Comparison of ENCODE assay signal across 8 mouse cellular contexts in the genomic region with DNA sequence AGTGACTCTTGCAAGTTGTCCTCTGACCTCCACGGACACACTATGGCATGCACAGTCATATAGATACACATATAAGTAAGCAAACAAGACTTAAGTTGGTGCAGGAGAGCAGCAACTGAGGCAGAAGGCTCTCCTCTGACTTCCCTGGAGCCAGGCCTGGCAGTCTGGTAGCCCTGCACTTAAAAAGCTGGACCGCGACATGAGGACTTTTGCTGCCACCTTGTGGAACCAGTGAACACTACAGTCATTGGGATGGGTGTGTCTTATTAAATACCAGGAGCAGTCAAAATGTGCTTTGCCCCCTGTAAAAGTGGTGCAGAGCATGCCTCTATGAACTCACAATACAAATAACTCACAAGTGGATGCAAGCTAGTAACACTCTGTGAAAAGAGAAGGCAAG. TPM values are rescaled to one million over a fixed set of nuclear protein-coding genes. Genes with fewer than 3 reads are reported as not detected.
DNase-seq lines count a peak whose midpoint lies in the region; ATAC-seq and TF ChIP-seq lines count a peak whose summit lies in the region.

No protein-coding gene starts in this region.

- DNase-seq in CH12.LX (ENCODE audit: extremely low read depth), result peak; percentile 84
- peak; percentile 94 for DNase-seq in brain, adult 2 months (ENCODE audit: low read depth, low spot score)
- DNase-seq in heart, postnatal 14 days, result peak; percentile 83 to 89
- peak; percentile 69 to 94 for DNase-seq in layer of hippocampus, adult 18-20 months (ENCODE audit: low spot score in 2 of 2)
- peak; percentile 76 for DNase-seq in lung, adult 2 months
- peak; percentile 86 for DNase-seq in testis, postnatal 10 days (ENCODE audit: low spot score)

- H3K27ac ChIP-seq in CH12.LX (ENCODE audit: insufficient read depth, low read depth), result no peak overlapping the region

- intact Hi-C loops in heart, postnatal 14 days (cut with DNase I), result loop anchor here (1.0 kb wide), 1 partner anchor 55 kb away; no protein-coding TSS in a partner anchor

- H3K9ac ChIP-seq in CH12.LX (ENCODE audit: insufficient read depth, low read depth), result no peak overlapping the region

- no peak for TF ChIP-seq POLR2A in CH12.LX (IDR thresholded peaks at IDR 0.05; ENCODE audit: low read depth, low read length)
- TF ChIP-seq POLR2A in lung, adult 2 months (IDR thresholded peaks at IDR 0.05; ENCODE audit: borderline replicate concordance, extremely low read depth, low read depth, low read length), result no peak

- H3K9me3 ChIP-seq in CH12.LX (replicated peaks; ENCODE audit: low read length), result no peaks in the 10 kb centered on the region

- H3K4me1 ChIP-seq in CH12.LX (ENCODE audit: control insufficient read depth in 1 of 2, insufficient read depth in 2 of 2), result peaks cover 4 to 17% of the 10 kb centered on the region in 2 experiments; a peak in 3 of 4 replicates
- peaks cover 3% of the 10 kb centered on the region; the same call in 1 of the 2 replicates for H3K4me1 ChIP-seq in lung, adult 2 months (ENCODE audit: control insufficient read depth, insufficient read depth, low read length)

- H3K27me3 ChIP-seq in CH12.LX (replicated peaks), result peaks cover 10% of the 10 kb centered on the region

- ATAC-seq in erythroid progenitor cell, adult 5-6 weeks (replicated peaks; ENCODE audit: low FRiP score, poor library complexity, severe bottlenecking), result peak; percentile 80
- peak; percentile 89 for ATAC-seq in neutrophil, adult 5-6 weeks (ENCODE audit: extremely low read depth, insufficient number of reproducible peaks, low FRiP score, poor library complexity, severe bottlenecking)

- in situ Hi-C loops in CH12.LX (cut with MboI; ENCODE audit: low pct_ligation_motif_present, low pct_unique_long_range_greater_than_20kb, low sequenced_read_pairs), result no loop called here

- dilution Hi-C loops in CH12.LX (cut with MboI; ENCODE audit: extremely low pct_ligation_motif_present, extremely low pct_unique_long_range_greater_than_20kb, low sequenced_read_pairs), result no loop called here

- WGBS in lung, adult 2 months, result 4% methylated on average over 3 of the region's 3 CpGs

- peak; percentile 98 for TF ChIP-seq RAD21 in CH12.LX (IDR thresholded peaks at IDR 0.05; ENCODE audit: low read depth, low read length)

- no peaks in the 10 kb centered on the region for H3K36me3 ChIP-seq in CH12.LX (replicated peaks in 1 of 2; ENCODE audit: control insufficient read depth in 1 of 2, insufficient read depth in 1 of 2, low read length in 1 of 2)

- TF ChIP-seq CTCF in CH12.LX (conservative IDR thresholded peaks at IDR 0.05 in 1 of 2, IDR thresholded peaks at IDR 0.05 in 1 of 2; ENCODE audit: low read depth in 2 of 2, low read length in 2 of 2), result peak; percentile 87 to 95
- TF ChIP-seq CTCF in lung, adult 2 months (IDR thresholded peaks at IDR 0.05; ENCODE audit: insufficient read depth, low read length), result peak; percentile 89

- no peak for TF ChIP-seq EP300 in CH12.LX (IDR thresholded peaks at IDR 0.05; ENCODE audit: low read length)

- no peak overlapping the region for H3K4me2 ChIP-seq in CH12.LX (ENCODE audit: insufficient read depth, low read depth, poor library complexity, severe bottlenecking)

- no peaks in the 10 kb centered on the region for H3K79me2 ChIP-seq in CH12.LX (replicated peaks; ENCODE audit: control insufficient read depth, extremely low read depth, insufficient read depth, poor library complexity, severe bottlenecking)

- H3K4me3 ChIP-seq in CH12.LX (replicated peaks in 1 of 3; ENCODE audit: low read depth in 2 of 3, low read length in 2 of 3, poor library complexity in 1 of 3), result no peak overlapping the region
- no peak overlapping the region for H3K4me3 ChIP-seq in lung, adult 2 months (replicated peaks; ENCODE audit: extremely low read depth, low read depth, low read length)

TF ChIP-seq in CH12.LX, 34 proteins besides CTCF, POLR2A, EP300 and RAD21:
- no peak for TF ChIP-seq E2F4 (IDR thresholded peaks at IDR 0.05; ENCODE audit: insufficient replicate concordance, low read depth, low read length)
- no peak for TF ChIP-seq ELF1 (IDR thresholded peaks at IDR 0.05; ENCODE audit: low read depth, low read length)
- TF ChIP-seq MAX (IDR thresholded peaks at IDR 0.05; ENCODE audit: low read length), result no peak
- TF ChIP-seq JUN (IDR thresholded peaks at IDR 0.05; ENCODE audit: insufficient read depth, low read depth, low read length), result no peak
- no peak for TF ChIP-seq POLR2AphosphoS2 (IDR thresholded peaks at IDR 0.05; ENCODE audit: low read depth, low read length)
- no peak for TF ChIP-seq ETS1 (conservative IDR thresholded peaks at IDR 0.05; ENCODE audit: low read depth, low read length)
- TF ChIP-seq SMC3 (IDR thresholded peaks at IDR 0.05; ENCODE audit: low read depth, low read length), result peak; percentile 91
- TF ChIP-seq MAZ (IDR thresholded peaks at IDR 0.05; ENCODE audit: low read depth, low read length), result no peak
- no peak for TF ChIP-seq CHD1 (IDR thresholded peaks at IDR 0.05; ENCODE audit: low read depth, low read length)
- no peak for TF ChIP-seq RCOR1 (conservative IDR thresholded peaks at IDR 0.05; ENCODE audit: low read depth, low read length)
- peak; percentile 64 for TF ChIP-seq ZC3H11A (IDR thresholded peaks at IDR 0.05; ENCODE audit: low read depth, low read length)
- TF ChIP-seq BHLHE40 (IDR thresholded peaks at IDR 0.05; ENCODE audit: low read depth, low read length), result no peak
- TF ChIP-seq KAT2A (IDR thresholded peaks at IDR 0.05; ENCODE audit: insufficient replicate concordance, low read length), result no peak
TF ChIP-seq in CH12.LX: peak in this region for 2.

RNA-seq across cellular contexts. Expression of a gene that starts 6.6 kb away (rescaled TPM):
- total RNA-seq in CH12.LX (2012; rRNA removed) (1.3 and 1.7 TPM in 2 replicates), CH12.LX (2014; rRNA removed) (0.44 and 0.46 TPM in 2 replicates)
- 0.81 and 0.94 TPM in 2 replicates for polyA plus RNA-seq in CH12.LX (2012; ENCODE audit: insufficient read length, low read depth)
- total RNA-seq in erythroid progenitor cell, adult 5-6 weeks (2015; ENCODE audit: low replicate concordance), result 17.7 and 28.5 TPM in 2 replicates
- total RNA-seq in erythroid progenitor cell, adult 5-6 weeks (2017; ENCODE audit: low replicate concordance), result 13.7 and 15.2 TPM in 2 replicates
- 1 to 10 TPM; 3.4 to 3.6 TPM for total RNA-seq in heart, postnatal 14 days (2021)
- 1 to 10 TPM; 3.8 to 4.3 TPM for total RNA-seq in layer of hippocampus, adult 18-20 months (2021)
- 8.4 and 9.3 TPM in 2 replicates for polyA plus RNA-seq in lung, adult 2 months (2012; rRNA removed)
- total RNA-seq in neutrophil, adult 5-6 weeks (2017), result 3.3 and 5.2 TPM in 2 replicates

RNA-seq across cellular contexts. Expression of a gene that starts 47.6 kb away (rescaled TPM):
- total RNA-seq in CH12.LX (2012; rRNA removed) (0.21 TPM in 1 of 2 replicates, not detected in the other), CH12.LX (2014; rRNA removed) (not detected in 2 replicates)
- polyA plus RNA-seq in CH12.LX (2012; ENCODE audit: insufficient read length, low read depth), result 0.20 and 0.26 TPM in 2 replicates
- not detected in 2 replicates for total RNA-seq in erythroid progenitor cell, adult 5-6 weeks (2015; ENCODE audit: low replicate concordance)
- total RNA-seq in erythroid progenitor cell, adult 5-6 weeks (2017; ENCODE audit: low replicate concordance), result not detected in 2 replicates
- under 1 TPM; 0.22 to 0.24 TPM for total RNA-seq in heart, postnatal 14 days (2021)
- total RNA-seq in layer of hippocampus, adult 18-20 months (2021), result 1 to 10 TPM; 2.9 to 4.0 TPM
- 0.11 and 0.13 TPM in 2 replicates for polyA plus RNA-seq in lung, adult 2 months (2012; rRNA removed)
- total RNA-seq in neutrophil, adult 5-6 weeks (2017), result 0.47 TPM in 1 of 2 replicates, not detected in the other
